In genomic region chr2:72976036-72976435, GRCm38 (mm10) we compare ENCODE assay signal across 13 mouse cellular contexts. TPM values are rescaled to one million over a fixed set of nuclear protein-coding genes. Genes with fewer than 3 reads are reported as not detected.
DNase-seq lines count a peak whose midpoint lies in the region; ATAC-seq and TF ChIP-seq lines count a peak whose summit lies in the region.
"Had no signal": no experiment of that assay in that cellular context is flagged by ENCODE, and none has a peak within 500 bp of the region (broad histone marks: within the 10 kb centered on the region; RNA-seq: fewer than 3 reads in every experiment).

No protein-coding gene starts in this region.

- H3K9me3 ChIP-seq in forebrain, embryonic 11.5 days (ENCODE audit: control insufficient read depth, low read length) = no peaks in the 10 kb centered on the region
- no peaks in the 10 kb centered on the region for H3K9me3 ChIP-seq in forebrain, postnatal 0 days (ENCODE audit: low read length)
- no peaks in the 10 kb centered on the region for H3K9me3 ChIP-seq in midbrain, embryonic 14.5 days (ENCODE audit: control insufficient read depth, low read length)
- H3K9me3 ChIP-seq in midbrain, embryonic 11.5 days (ENCODE audit: control insufficient read depth, low read length) = no peaks in the 10 kb centered on the region
- no peaks in the 10 kb centered on the region for H3K9me3 ChIP-seq in liver, embryonic 16.5 days (replicated peaks; ENCODE audit: control insufficient read depth, low read length)

- no peak for ATAC-seq in forebrain, embryonic 11.5 days (replicated peaks; ENCODE audit: low FRiP score)
- no peak for ATAC-seq in forebrain, postnatal 0 days
- no peak for ATAC-seq in midbrain, embryonic 14.5 days (ENCODE audit: low FRiP score, low TSS enrichment)
- no peak for ATAC-seq in midbrain, embryonic 11.5 days (ENCODE audit: low FRiP score)
- no peak for ATAC-seq in liver, embryonic 16.5 days (ENCODE audit: low read depth)

- DNase-seq in forebrain, embryonic 11.5 days (ENCODE audit: low spot score) = no peak
- no peak for DNase-seq in forebrain, postnatal 0 days
- peak; percentile 43 for DNase-seq in kidney, adult 9 months
- DNase-seq in kidney, adult 18-20 months = no peak
- DNase-seq in midbrain, embryonic 14.5 days = no peak
- DNase-seq in midbrain, embryonic 11.5 days (ENCODE audit: low spot score, missing footprints) = no peak
- DNase-seq in embryo, embryonic 9.5 days (ENCODE audit: extremely low spot score) = no peak
- DNase-seq: adrenal gland, adult 8-10 months; cerebellum, adult 11 months; gastrocnemius, postnatal 14 days had no signal

- H3K4me2 ChIP-seq in forebrain, embryonic 11.5 days (ENCODE audit: low read depth, low read length, severe bottlenecking) = 0 out of 2 replicates have a peak overlapping the region, but pooled peaks have one; percentile 15
- no peak overlapping the region for H3K4me2 ChIP-seq in forebrain, postnatal 0 days (ENCODE audit: low read depth)
- peak overlapping the region; percentile 19; the same call in 1 of the 2 replicates for H3K4me2 ChIP-seq in midbrain, embryonic 14.5 days (ENCODE audit: low read length)
- H3K4me2 ChIP-seq in midbrain, embryonic 11.5 days = no peak overlapping the region
- H3K4me2 ChIP-seq in liver, embryonic 16.5 days (ENCODE audit: low read depth, low read length) = peak overlapping the region; percentile 41

- TF ChIP-seq CTCF in forebrain, postnatal 0 days (IDR thresholded peaks at IDR 0.05; ENCODE audit: low read depth) = no peak

- H3K27ac ChIP-seq in forebrain, embryonic 11.5 days (ENCODE audit: low read depth, low read length) = no peak overlapping the region
- H3K27ac ChIP-seq in forebrain, postnatal 0 days (ENCODE audit: low read depth, low read length) = no peak overlapping the region
- H3K27ac ChIP-seq in midbrain, embryonic 14.5 days (replicated peaks; ENCODE audit: low read depth, low read length) = no peak overlapping the region
- no peak overlapping the region for H3K27ac ChIP-seq in midbrain, embryonic 11.5 days (ENCODE audit: low read depth, low read length)
- H3K27ac ChIP-seq in liver, embryonic 16.5 days (ENCODE audit: low read length) = no peak overlapping the region
- H3K27ac ChIP-seq: layer of hippocampus, adult 2 months had no signal

- H3K27me3 ChIP-seq in forebrain, embryonic 11.5 days (ENCODE audit: control insufficient read depth, insufficient read depth, low read length) = no peaks in the 10 kb centered on the region
- H3K27me3 ChIP-seq in forebrain, postnatal 0 days (ENCODE audit: insufficient read depth, low read length) = no peaks in the 10 kb centered on the region
- H3K27me3 ChIP-seq in midbrain, embryonic 14.5 days (ENCODE audit: control insufficient read depth, insufficient read depth, low read length) = no peaks in the 10 kb centered on the region
- H3K27me3 ChIP-seq in midbrain, embryonic 11.5 days (ENCODE audit: control insufficient read depth, insufficient read depth, low read length) = no peaks in the 10 kb centered on the region
- H3K27me3 ChIP-seq in liver, embryonic 16.5 days (ENCODE audit: control insufficient read depth, insufficient read depth, low read depth, low read length) = no peaks in the 10 kb centered on the region

- no peaks in the 10 kb centered on the region; the same call in 1 of the 2 replicates for H3K36me3 ChIP-seq in forebrain, embryonic 11.5 days (ENCODE audit: control insufficient read depth, insufficient read depth, low read length)
- H3K36me3 ChIP-seq in forebrain, postnatal 0 days (ENCODE audit: insufficient read depth) = peaks cover 2% of the 10 kb centered on the region
- H3K36me3 ChIP-seq in midbrain, embryonic 14.5 days (ENCODE audit: control insufficient read depth, insufficient read depth, low read length) = peaks cover 9% of the 10 kb centered on the region
- H3K36me3 ChIP-seq in midbrain, embryonic 11.5 days (ENCODE audit: control insufficient read depth, insufficient read depth, low read length) = peaks cover 3% of the 10 kb centered on the region; the same call in 1 of the 2 replicates
- H3K36me3 ChIP-seq in liver, embryonic 16.5 days (ENCODE audit: control insufficient read depth, insufficient read depth) = peaks cover 8% of the 10 kb centered on the region

- H3K4me3 ChIP-seq in forebrain, embryonic 11.5 days (ENCODE audit: low read depth, low read length) = no peak overlapping the region
- H3K4me3 ChIP-seq in forebrain, postnatal 0 days (ENCODE audit: low read depth, low read length) = no peak overlapping the region
- H3K4me3 ChIP-seq in midbrain, embryonic 14.5 days (replicated peaks; ENCODE audit: low read depth, low read length) = no peak overlapping the region
- no peak overlapping the region for H3K4me3 ChIP-seq in midbrain, embryonic 11.5 days (ENCODE audit: low read depth, low read length)
- H3K4me3 ChIP-seq in liver, embryonic 16.5 days (ENCODE audit: low read depth, low read length) = peak overlapping the region; percentile 33
- H3K4me3 ChIP-seq: layer of hippocampus, adult 2 months had no signal

- no peaks in the 10 kb centered on the region; the same call in 1 of the 2 replicates for H3K4me1 ChIP-seq in forebrain, embryonic 11.5 days (replicated peaks; ENCODE audit: control insufficient read depth, insufficient read depth, low read length)
- peaks cover 6% of the 10 kb centered on the region; the same call in 1 of the 2 replicates for H3K4me1 ChIP-seq in forebrain, postnatal 0 days (ENCODE audit: insufficient read depth)
- peaks cover 27% of the 10 kb centered on the region for H3K4me1 ChIP-seq in midbrain, embryonic 14.5 days (ENCODE audit: control insufficient read depth, insufficient read depth, low read length)
- peaks cover 7% of the 10 kb centered on the region; the same call in 1 of the 2 replicates for H3K4me1 ChIP-seq in midbrain, embryonic 11.5 days (ENCODE audit: control insufficient read depth, insufficient read depth, low read length)
- H3K4me1 ChIP-seq in liver, embryonic 16.5 days (ENCODE audit: control insufficient read depth, low read depth, low read length) = peaks cover 16% of the 10 kb centered on the region

- no peak overlapping the region for H3K9ac ChIP-seq in forebrain, embryonic 11.5 days (ENCODE audit: low read length)
- H3K9ac ChIP-seq in forebrain, postnatal 0 days = no peak overlapping the region
- no peak overlapping the region for H3K9ac ChIP-seq in midbrain, embryonic 14.5 days (replicated peaks; ENCODE audit: low read length)
- H3K9ac ChIP-seq in midbrain, embryonic 11.5 days (ENCODE audit: low read length) = no peak overlapping the region
- H3K9ac ChIP-seq in liver, embryonic 16.5 days (ENCODE audit: low read depth, low read length) = no peak overlapping the region

RNA-seq across cellular contexts. Expression of gene Sp3, which starts 4.2 kb away (rescaled TPM):
- 71.5 and 74.9 TPM in 2 replicates for polyA plus RNA-seq in forebrain, embryonic 11.5 days (2014; fragmentation: Nextera tagmentation; extraction: Ambion mirVana)
- total RNA-seq in forebrain, postnatal 0 days (2014; rRNA removed) = 82.3 and 115 TPM in 2 replicates
- 19.1 and 26.5 TPM in 2 replicates for polyA plus RNA-seq in forebrain, postnatal 0 days (2015; fragmentation: Nextera tagmentation; extraction: Ambion mirVana)
- polyA plus RNA-seq in midbrain, embryonic 14.5 days (2014; fragmentation: Nextera tagmentation; extraction: Ambion mirVana) = 43.5 and 61.5 TPM in 2 replicates
- 69.1 and 69.3 TPM in 2 replicates for polyA plus RNA-seq in midbrain, embryonic 11.5 days (2014; fragmentation: Nextera tagmentation; extraction: Ambion mirVana)
- polyA plus RNA-seq in liver, embryonic 16.5 days (2015; fragmentation: Nextera tagmentation; extraction: Ambion mirVana) = 30.9 and 33.3 TPM in 2 replicates

RNA-seq across cellular contexts. Expression of gene Gm11084, which starts 10.5 kb away (rescaled TPM):
- not detected in 2 replicates for polyA plus RNA-seq in forebrain, embryonic 11.5 days (2014; fragmentation: Nextera tagmentation; extraction: Ambion mirVana)
- total RNA-seq in forebrain, postnatal 0 days (2014; rRNA removed) = not detected in 2 replicates
- not detected in 2 replicates for polyA plus RNA-seq in forebrain, postnatal 0 days (2015; fragmentation: Nextera tagmentation; extraction: Ambion mirVana)
- polyA plus RNA-seq in midbrain, embryonic 14.5 days (2014; fragmentation: Nextera tagmentation; extraction: Ambion mirVana) = not detected in 2 replicates
- polyA plus RNA-seq in midbrain, embryonic 11.5 days (2014; fragmentation: Nextera tagmentation; extraction: Ambion mirVana) = not detected in 2 replicates
- polyA plus RNA-seq in liver, embryonic 16.5 days (2015; fragmentation: Nextera tagmentation; extraction: Ambion mirVana) = not detected in 2 replicates
- total RNA-seq: adrenal gland, adult 8-10 months; gastrocnemius, postnatal 14 days; layer of hippocampus, adult 2 months had no signal
- polyA plus RNA-seq: limb, embryonic 14.5 days had no signal

Comparison
In these comparisons a context has a peak if more than half of its experiments do, and no peak if none do; other contexts are left out.
1. H3K4me2 ChIP-seq: peak in forebrain, embryonic 11.5 days (single experiment), midbrain, embryonic 14.5 days (single experiment) and liver, embryonic 16.5 days (single experiment); none in forebrain, postnatal 0 days (single experiment) and midbrain, embryonic 11.5 days (single experiment).